Mouse (Mus musculus): ENCODE measurements around the gene Dhrs7b. TPM values are rescaled to one million over a fixed set of nuclear protein-coding genes. Genes with fewer than 3 reads are reported as not detected.

The Dhrs7b gene
- polyA plus RNA-seq, 1 experiment, result 6.0 TPM

DNA sequence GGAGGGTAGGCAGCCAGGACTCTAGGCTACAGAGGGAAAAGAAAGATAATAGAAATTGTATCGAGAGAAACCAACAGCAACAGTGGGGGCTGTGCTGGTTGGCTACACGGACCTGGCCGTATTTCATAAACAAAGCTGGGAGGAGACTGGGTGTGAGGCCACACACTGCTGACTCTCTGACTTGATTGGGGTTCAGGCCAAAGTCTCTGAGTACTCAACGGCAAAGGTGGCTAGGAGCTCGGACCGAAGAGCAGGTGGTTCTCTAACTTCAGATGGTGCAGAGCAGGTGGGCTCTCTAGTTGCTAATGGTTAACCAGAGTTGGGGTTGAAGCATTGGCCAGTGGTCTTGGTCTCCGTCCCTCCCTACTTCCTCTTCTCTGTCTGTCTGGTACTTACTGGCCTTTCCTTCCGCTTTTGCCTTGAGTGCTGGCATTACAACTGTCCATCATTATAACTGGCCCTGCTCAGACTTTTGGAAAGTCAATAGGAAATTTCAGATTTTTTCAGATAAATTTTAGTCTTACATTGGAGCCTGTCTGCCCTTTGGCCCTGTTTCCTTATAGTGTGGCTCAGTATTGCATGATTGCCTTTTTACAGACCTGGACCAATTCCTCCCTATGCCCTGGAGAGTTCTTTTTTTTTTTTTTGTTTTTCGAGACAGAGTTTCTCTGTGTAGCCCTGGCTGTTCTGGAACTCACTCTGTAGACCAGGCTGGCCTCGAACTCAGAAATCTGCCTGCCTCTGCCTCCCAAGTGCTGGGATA is 7.4 kb downstream of the Dhrs7b start:
- DNase-seq (ENCODE audit: low read depth in 1 of 2, low spot score in 2 of 2), result no peak
- TF ChIP-seq POLR2A (IDR thresholded peaks at IDR 0.05; ENCODE audit: low read depth, low read length) (no peak), CTCF (IDR thresholded peaks at IDR 0.05; ENCODE audit: extremely low read depth, insufficient read depth, insufficient read length, insufficient replicate concordance) (no peak)
- Histone ChIP-seq H3K36me3 (ENCODE audit: control insufficient read depth, insufficient read depth, low read length) (no peaks in the 10 kb centered on the region), H3K4me1 (ENCODE audit: control insufficient read depth, insufficient read depth, insufficient read length) (no peaks in the 10 kb centered on the region), H3K4me3 (ENCODE audit: extremely low read depth, insufficient read depth, insufficient read length) (no peak overlapping the region), H3K27me3 (ENCODE audit: control insufficient read depth, insufficient read depth, low read length) (no peaks in the 10 kb centered on the region), H3K27ac (ENCODE audit: insufficient read depth, low read length) (no peak overlapping the region)
- WGBS, result 82% methylated on average over 10 of the region's 10 CpGs

GRCm38 (mm10) chr11:60841467-60842200 is 11.2 kb downstream of the Dhrs7b start:
- TF ChIP-seq CTCF (IDR thresholded peaks at IDR 0.05; ENCODE audit: extremely low read depth, insufficient read depth, insufficient read length, insufficient replicate concordance), result no peak
- TF ChIP-seq POLR2A (IDR thresholded peaks at IDR 0.05; ENCODE audit: low read depth, low read length), result no peak
- no peak overlapping the region for H3K4me3 ChIP-seq (ENCODE audit: extremely low read depth, insufficient read depth, insufficient read length)
- H3K27me3 ChIP-seq (ENCODE audit: control insufficient read depth, insufficient read depth, low read length), result no peaks in the 10 kb centered on the region
- DNase-seq (ENCODE audit: low read depth in 1 of 2, low spot score in 2 of 2), result no peak
- H3K27ac ChIP-seq (ENCODE audit: insufficient read depth, low read length), result no peak overlapping the region
- peaks cover 6% of the 10 kb centered on the region for H3K36me3 ChIP-seq (ENCODE audit: control insufficient read depth, insufficient read depth, low read length)
- no peaks in the 10 kb centered on the region for H3K4me1 ChIP-seq (ENCODE audit: control insufficient read depth, insufficient read depth, insufficient read length)
- WGBS, result 74% methylated on average over 12 of the region's 12 CpGs

DNA sequence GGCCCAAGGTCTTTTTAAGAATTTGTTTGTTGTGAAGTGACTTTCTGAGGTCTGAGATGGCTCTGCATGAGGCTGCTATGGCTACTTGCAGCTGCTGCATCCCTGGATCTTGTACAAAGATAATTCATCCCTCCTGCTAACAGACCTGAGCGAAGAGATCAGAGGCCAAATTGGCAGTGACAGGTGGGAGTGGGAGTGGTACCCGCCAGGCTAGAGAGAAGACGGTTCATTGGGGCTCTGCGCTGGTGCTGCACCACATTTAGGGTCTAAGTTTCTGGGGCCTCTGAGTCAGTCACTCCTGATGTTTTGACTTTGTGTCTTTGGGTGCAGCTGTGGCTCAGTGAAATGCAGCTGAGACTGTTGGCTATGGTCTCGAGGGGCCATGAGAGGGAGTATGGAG is 13.0 kb downstream of the Dhrs7b start:
- peaks cover 7% of the 10 kb centered on the region for H3K36me3 ChIP-seq (ENCODE audit: control insufficient read depth, insufficient read depth, low read length)
- no peak for DNase-seq (ENCODE audit: low read depth in 1 of 2, low spot score in 2 of 2)
- WGBS, result 93% methylated on average over 5 of the region's 5 CpGs

GRCm38 (mm10) chr11:60845415-60845814 is 15.0 kb downstream of the Dhrs7b start:
- no peaks in the 10 kb centered on the region for H3K4me1 ChIP-seq (ENCODE audit: control insufficient read depth, insufficient read depth, insufficient read length)
- TF ChIP-seq POLR2A (IDR thresholded peaks at IDR 0.05; ENCODE audit: low read depth, low read length) (no peak), CTCF (IDR thresholded peaks at IDR 0.05; ENCODE audit: extremely low read depth, insufficient read depth, insufficient read length, insufficient replicate concordance) (no peak)
- no peak overlapping the region for H3K4me3 ChIP-seq (ENCODE audit: extremely low read depth, insufficient read depth, insufficient read length)
- no peaks in the 10 kb centered on the region for H3K27me3 ChIP-seq (ENCODE audit: control insufficient read depth, insufficient read depth, low read length)
- peaks cover 7% of the 10 kb centered on the region for H3K36me3 ChIP-seq (ENCODE audit: control insufficient read depth, insufficient read depth, low read length)
- H3K27ac ChIP-seq (ENCODE audit: insufficient read depth, low read length), result no peak overlapping the region
- WGBS, result 86% methylated on average over 5 of the region's 5 CpGs
- DNase-seq (ENCODE audit: low read depth in 1 of 2, low spot score in 2 of 2), result no peak

More for the DNA sequence above, 13.0 kb downstream of the Dhrs7b start:
- H3K4me1 ChIP-seq (ENCODE audit: control insufficient read depth, insufficient read depth, insufficient read length), result no peaks in the 10 kb centered on the region
- TF ChIP-seq POLR2A (IDR thresholded peaks at IDR 0.05; ENCODE audit: low read depth, low read length) (no peak), CTCF (IDR thresholded peaks at IDR 0.05; ENCODE audit: extremely low read depth, insufficient read depth, insufficient read length, insufficient replicate concordance) (no peak)
- H3K4me3 ChIP-seq (ENCODE audit: extremely low read depth, insufficient read depth, insufficient read length), result no peak overlapping the region
- no peak overlapping the region for H3K27ac ChIP-seq (ENCODE audit: insufficient read depth, low read length)
- no peaks in the 10 kb centered on the region for H3K27me3 ChIP-seq (ENCODE audit: control insufficient read depth, insufficient read depth, low read length)

DNA sequence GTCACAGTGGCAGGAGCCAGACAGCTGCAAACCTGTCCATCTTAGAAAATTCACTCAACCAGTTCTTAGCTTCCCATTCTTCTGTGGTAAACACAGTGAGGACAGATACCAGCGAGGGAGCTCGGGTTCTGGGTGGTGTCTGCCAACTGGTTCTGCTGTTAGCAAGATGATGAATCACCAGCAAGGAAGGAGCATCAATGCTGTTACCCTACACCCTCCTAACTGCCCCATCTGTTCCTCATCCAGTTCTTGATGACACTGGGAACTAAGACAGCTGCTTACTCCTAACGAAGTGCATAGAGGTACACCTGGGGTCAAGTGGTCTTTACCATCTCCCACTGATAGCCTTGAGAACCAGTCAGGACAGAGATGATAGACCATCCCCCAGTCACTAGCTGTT is 26.2 kb downstream of the Dhrs7b start:
- TF ChIP-seq CTCF (IDR thresholded peaks at IDR 0.05; ENCODE audit: extremely low read depth, insufficient read depth, insufficient read length, insufficient replicate concordance) (no peak), POLR2A (IDR thresholded peaks at IDR 0.05; ENCODE audit: low read depth, low read length) (no peak)
- no peak overlapping the region for H3K4me3 ChIP-seq (ENCODE audit: extremely low read depth, insufficient read depth, insufficient read length)
- no peaks in the 10 kb centered on the region for H3K4me1 ChIP-seq (ENCODE audit: control insufficient read depth, insufficient read depth, insufficient read length)
- DNase-seq (ENCODE audit: low read depth in 1 of 2, low spot score in 2 of 2), result no peak
- WGBS, result 82% methylated on average over 3 of the region's 3 CpGs
- H3K27ac ChIP-seq (ENCODE audit: insufficient read depth, low read length), result no peak overlapping the region
- peaks cover 28% of the 10 kb centered on the region for H3K36me3 ChIP-seq (ENCODE audit: control insufficient read depth, insufficient read depth, low read length)
- no peaks in the 10 kb centered on the region for H3K27me3 ChIP-seq (ENCODE audit: control insufficient read depth, insufficient read depth, low read length)

DNA sequence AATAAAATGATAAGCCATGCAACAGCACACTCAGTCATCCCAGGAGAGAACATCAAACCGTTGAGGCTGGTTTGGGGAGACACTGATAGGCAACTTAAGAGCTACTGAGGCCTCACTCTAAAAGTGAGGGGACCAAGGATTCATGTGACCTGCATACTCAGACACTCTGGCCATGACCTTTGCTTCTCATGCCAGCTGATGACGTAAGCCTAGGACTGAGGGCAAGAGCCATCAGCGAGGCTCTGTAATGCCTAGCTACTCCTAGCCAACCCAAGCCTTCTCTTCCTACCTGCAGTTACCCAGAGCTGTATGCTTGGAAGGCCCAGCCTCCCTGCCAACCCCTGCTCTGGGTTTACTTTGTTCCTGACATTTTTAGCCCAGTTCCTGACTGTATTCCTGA is 31.6 kb downstream of the Dhrs7b start:
- no peaks in the 10 kb centered on the region for H3K27me3 ChIP-seq (ENCODE audit: control insufficient read depth, insufficient read depth, low read length)
- TF ChIP-seq POLR2A (IDR thresholded peaks at IDR 0.05; ENCODE audit: low read depth, low read length) (no peak), CTCF (IDR thresholded peaks at IDR 0.05; ENCODE audit: extremely low read depth, insufficient read depth, insufficient read length, insufficient replicate concordance) (no peak)
- H3K27ac ChIP-seq (ENCODE audit: insufficient read depth, low read length), result no peak overlapping the region
- 80% methylated on average over 3 of the region's 3 CpGs for WGBS
- DNase-seq (ENCODE audit: low read depth in 1 of 2, low spot score in 2 of 2), result no peak
- H3K36me3 ChIP-seq (ENCODE audit: control insufficient read depth, insufficient read depth, low read length), result peaks cover 23% of the 10 kb centered on the region
- no peak overlapping the region for H3K4me3 ChIP-seq (ENCODE audit: extremely low read depth, insufficient read depth, insufficient read length)
- H3K4me1 ChIP-seq (ENCODE audit: control insufficient read depth, insufficient read depth, insufficient read length), result no peaks in the 10 kb centered on the region

- no peaks in the 10 kb centered on the region for H3K4me1 ChIP-seq (ENCODE audit: control insufficient read depth, insufficient read depth, insufficient read length)
- H3K4me3 ChIP-seq (ENCODE audit: extremely low read depth, insufficient read depth, insufficient read length), result no peak overlapping the region
- H3K27ac ChIP-seq (ENCODE audit: insufficient read depth, low read length), result no peak overlapping the region
- WGBS, result 91% methylated on average over 4 of the region's 4 CpGs
- TF ChIP-seq POLR2A (IDR thresholded peaks at IDR 0.05; ENCODE audit: low read depth, low read length), result no peak
- no peak for TF ChIP-seq CTCF (IDR thresholded peaks at IDR 0.05; ENCODE audit: extremely low read depth, insufficient read depth, insufficient read length, insufficient replicate concordance)
- H3K36me3 ChIP-seq (ENCODE audit: control insufficient read depth, insufficient read depth, low read length), result peaks cover 19% of the 10 kb centered on the region
- H3K27me3 ChIP-seq (ENCODE audit: control insufficient read depth, insufficient read depth, low read length), result no peaks in the 10 kb centered on the region
- no peak for DNase-seq (ENCODE audit: low read depth in 1 of 2, low spot score in 2 of 2)
Observed at GRCm38 (mm10) chr11:60863196-60863595, 32.8 kb downstream of the Dhrs7b start.
